Comparison of ENCODE assay signal across 13 mouse cellular contexts in genomic region chr4:107623916-107624315, GRCm38 (mm10).
DNase-seq lines count a peak whose midpoint lies in the region; ATAC-seq lines count a peak whose summit lies in the region.
"Had no signal": no experiment of that assay in that cellular context is flagged by ENCODE, and none has a peak within 500 bp of the region (broad histone marks: within the 10 kb centered on the region; RNA-seq: fewer than 3 reads in every experiment).

No protein-coding gene starts in this region.

- 88% methylated on average over 6 of the region's 6 CpGs for WGBS in heart, embryonic 10.5 days
- 87% methylated on average over 6 of the region's 6 CpGs for WGBS in heart, embryonic 12.5 days

- H3K27me3 ChIP-seq in heart, embryonic 10.5 days (ENCODE audit: insufficient read depth, poor library complexity, severe bottlenecking): peaks cover 61% of the 10 kb centered on the region
- peaks cover 55% of the 10 kb centered on the region for H3K27me3 ChIP-seq in heart, embryonic 12.5 days (replicated peaks)

- H3K9me3 ChIP-seq in heart, embryonic 10.5 days: no peaks in the 10 kb centered on the region
- no peaks in the 10 kb centered on the region for H3K9me3 ChIP-seq in heart, embryonic 12.5 days (replicated peaks)

- H3K4me3 ChIP-seq in heart, embryonic 10.5 days: no peak overlapping the region
- no peak overlapping the region for H3K4me3 ChIP-seq in heart, embryonic 12.5 days

- peak overlapping the region; percentile 60; the same call in 1 of the 2 replicates for H3K27ac ChIP-seq in heart, embryonic 10.5 days
- H3K27ac ChIP-seq in heart, embryonic 12.5 days (ENCODE audit: poor library complexity, severe bottlenecking): no peak overlapping the region

- H3K4me1 ChIP-seq in heart, embryonic 10.5 days: peaks cover 25% of the 10 kb centered on the region
- peaks cover 10% of the 10 kb centered on the region for H3K4me1 ChIP-seq in heart, embryonic 12.5 days (replicated peaks)

- no peak for DNase-seq in heart, embryonic 10.5 days (ENCODE audit: low spot score)
- peak; percentile 27 for DNase-seq in retina, postnatal 1 day
- no peak for DNase-seq in retina, embryonic 14.5 days (ENCODE audit: low spot score)
- peak; percentile 78 for DNase-seq in gastrocnemius, adult 18-20 months (ENCODE audit: low spot score)
- DNase-seq in kidney, postnatal 10 days: no peak
- DNase-seq in urinary bladder, postnatal 14 days (ENCODE audit: low spot score): no peak
- no peak for DNase-seq in embryo, embryonic 11 days
- DNase-seq: cerebellum, adult 11-12 months; kidney, adult 2 months; lung, adult 2 months; right cerebral cortex, postnatal 25 days had no signal

- no peak for ATAC-seq in heart, embryonic 12.5 days (ENCODE audit: insufficient number of reproducible peaks, low FRiP score)
- ATAC-seq: forebrain, embryonic 16.5 days had no signal

- no peaks in the 10 kb centered on the region for H3K36me3 ChIP-seq in heart, embryonic 10.5 days
- H3K36me3 ChIP-seq in heart, embryonic 12.5 days: no peaks in the 10 kb centered on the region

- no peak overlapping the region for H3K9ac ChIP-seq in heart, embryonic 12.5 days

- no peak overlapping the region for H3K4me2 ChIP-seq in heart, embryonic 12.5 days

Comparison
In these comparisons a context has a peak if more than half of its experiments do, and no peak if none do; other contexts are left out.
1. DNase-seq: peak in retina, postnatal 1 day (single experiment) and gastrocnemius, adult 18-20 months (single experiment); none in heart, embryonic 10.5 days (single experiment), retina, embryonic 14.5 days (single experiment), kidney, postnatal 10 days (single experiment), urinary bladder, postnatal 14 days (single experiment) and embryo, embryonic 11 days (single experiment).